In the genomic region with DNA sequence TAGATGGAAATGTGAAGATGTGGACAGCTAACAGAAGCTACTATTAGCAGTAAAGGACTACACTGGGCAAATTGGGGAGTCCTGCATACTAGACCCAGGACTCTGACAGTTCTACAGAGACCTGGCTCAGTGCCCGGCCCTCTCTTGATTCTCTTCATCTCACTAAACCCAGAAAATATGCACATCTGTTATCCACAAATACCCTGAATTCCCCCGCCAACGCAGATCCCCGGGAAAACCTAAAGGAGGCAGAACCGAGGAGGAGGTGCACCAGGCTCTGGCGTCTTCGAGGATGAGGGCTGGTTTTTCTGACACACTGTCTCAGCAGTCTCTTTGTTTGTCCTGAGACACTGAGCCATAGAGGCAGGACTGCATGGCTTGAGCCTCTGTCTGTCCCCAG, we compare ENCODE assay signal across 11 mouse cellular contexts. TPM values are rescaled to one million over a fixed set of nuclear protein-coding genes. Genes with fewer than 3 reads are reported as not detected.
DNase-seq lines count a peak whose midpoint lies in the region; ATAC-seq and TF ChIP-seq lines count a peak whose summit lies in the region.
"Had no signal": no experiment of that assay in that cellular context is flagged by ENCODE, and none has a peak within 500 bp of the region (broad histone marks: within the 10 kb centered on the region; RNA-seq: fewer than 3 reads in every experiment).

No protein-coding gene starts in this region.

- 50% methylated on average over 7 of the region's 7 CpGs for WGBS in heart, embryonic 11.5 days (ENCODE audit: insufficient replicate concordance)

- H3K9me3 ChIP-seq in heart, embryonic 11.5 days (replicated peaks; ENCODE audit: control insufficient read depth, low read length) = no peaks in the 10 kb centered on the region

- H3K27me3 ChIP-seq in heart, embryonic 11.5 days (ENCODE audit: control insufficient read depth, insufficient read depth, low read length) = no peaks in the 10 kb centered on the region

- DNase-seq in heart, postnatal 10 days = peak; percentile 6 to 12
- DNase-seq in brain, embryonic 14.5 days (ENCODE audit: low read depth) = peak; percentile 61
- peak; percentile 73 to 84 for DNase-seq in layer of hippocampus, adult 18-20 months (ENCODE audit: low spot score in 2 of 2)
- peak; percentile 81 to 82 for DNase-seq in left cerebral cortex, postnatal 36 days (ENCODE audit: low spot score in 2 of 2)
- DNase-seq in neural tube, embryonic 10.5 days (ENCODE audit: extremely low spot score, low spot score) = no peak
- no peak for DNase-seq in adrenal gland, postnatal 10 days
- no peak for DNase-seq in kidney, postnatal 36 days
- DNase-seq: cerebellum, adult 9-11 months; kidney, adult 8-10 months; lung, adult 18-20 months had no signal

- no peak overlapping the region for H3K9ac ChIP-seq in heart, embryonic 11.5 days (ENCODE audit: low read depth, low read length)

- H3K27ac ChIP-seq in heart, embryonic 11.5 days (ENCODE audit: low read depth, low read length) = no peak overlapping the region

- no peaks in the 10 kb centered on the region for H3K36me3 ChIP-seq in heart, embryonic 11.5 days (ENCODE audit: control insufficient read depth, insufficient read depth, low read length)

- no peak overlapping the region for H3K4me2 ChIP-seq in heart, embryonic 11.5 days

- intact Hi-C loops in heart, postnatal 10 days (cut with DNase I) = no loop called here
- intact Hi-C loops in left cerebral cortex, postnatal 36 days (cut with DNase I) = no loop called here

- ATAC-seq in heart, embryonic 11.5 days (replicated peaks; ENCODE audit: insufficient number of reproducible peaks, low FRiP score, low TSS enrichment) = no peak

- no peaks in the 10 kb centered on the region for H3K4me1 ChIP-seq in heart, embryonic 11.5 days (ENCODE audit: control insufficient read depth, insufficient read depth, low read length)

- no peak overlapping the region for H3K4me3 ChIP-seq in heart, embryonic 11.5 days (ENCODE audit: low read depth, low read length)

- no peak for TF ChIP-seq CTCF in brain, embryonic 14.5 days (IDR thresholded peaks at IDR 0.05; ENCODE audit: borderline replicate concordance, extremely low read depth, insufficient read depth, insufficient read length)

- TF ChIP-seq POLR2A in brain, embryonic 14.5 days (IDR thresholded peaks at IDR 0.05; ENCODE audit: borderline replicate concordance, extremely low read depth, insufficient read depth, insufficient read length, poor library complexity, severe bottlenecking) = no peak

RNA-seq across cellular contexts. Expression of a gene that starts 27.6 kb away (rescaled TPM):
- under 1 TPM; 0.36 to 0.55 TPM for total RNA-seq in heart, postnatal 10 days (2021)
- 1.1 and 1.4 TPM in 2 replicates for polyA plus RNA-seq in heart, embryonic 11.5 days (2014; fragmentation: Nextera tagmentation; extraction: Ambion mirVana)
- polyA plus RNA-seq in brain, embryonic 14.5 days (2012; rRNA removed) = 29.6 and 38.1 TPM in 2 replicates
- 100 to 1,000 TPM; 712 to 732 TPM for total RNA-seq in layer of hippocampus, adult 18-20 months (2021)
- total RNA-seq in left cerebral cortex, postnatal 36 days (2021) = 100 to 1,000 TPM; 206 to 232 TPM
- total RNA-seq in adrenal gland, postnatal 10 days (2021) = 1 to 10 TPM; 1.4 to 2.4 TPM

Comparison
In these comparisons a context has a peak if more than half of its experiments do, and no peak if none do; other contexts are left out.
1. DNase-seq: peak in heart, postnatal 10 days (2 of 2), brain, embryonic 14.5 days (single experiment), layer of hippocampus, adult 18-20 months (2 of 2) and left cerebral cortex, postnatal 36 days (2 of 2); none in neural tube, embryonic 10.5 days (single experiment), adrenal gland, postnatal 10 days (single experiment) and kidney, postnatal 36 days (0 of 2).
2. RNA of a gene that starts 27.6 kb away (total RNA-seq): 712 to 732 TPM in layer of hippocampus, adult 18-20 months and 206 to 232 TPM in left cerebral cortex, postnatal 36 days; 1.4 to 2.4 TPM in adrenal gland, postnatal 10 days and 0.36 to 0.55 TPM in heart, postnatal 10 days; every median in the first group is over 10 times any median in the second.